Mouse (Mus musculus) myocyte (in vitro differentiated cells): ENCODE measurements around the gene Nbeal2.

Experiments
- E2F4 ChIP-seq: IDR thresholded peaks from one replicate; pipeline ENCODE4 v1.6.1; 2011; ENCODE audit warnings: mild to moderate bottlenecking, control low read depth, moderate library complexity; ENCODE audit not compliant: insufficient read depth
- MAX ChIP-seq: IDR thresholded peaks from one replicate; pipeline ENCODE4 v1.6.1; 2011; ENCODE audit warnings: low read depth, mild to moderate bottlenecking, control low read depth
- MYOG ChIP-seq, 3 experiments: IDR thresholded peaks; one replicate each; pipeline ENCODE4 v1.6.1; 2011; ENCODE audit warnings: control low read depth in 2 of 3, low read depth in 2 of 3, mild to moderate bottlenecking in 2 of 3; ENCODE audit not compliant: insufficient read length in 2 of 3, control insufficient read depth in 1 of 3, insufficient read depth in 1 of 3
- POLR2A ChIP-seq: IDR thresholded peaks from one replicate; pipeline ENCODE4 v1.6.1; 2011; ENCODE audit warnings: low read depth, mild to moderate bottlenecking, control low read depth, moderate library complexity; ENCODE audit not compliant: insufficient read length
- POLR2AphosphoS2 ChIP-seq: IDR thresholded peaks from one replicate; pipeline ENCODE4 v1.6.1; 2011; ENCODE audit warnings: low read depth, control low read depth; ENCODE audit not compliant: insufficient read length
- TCF12 ChIP-seq: IDR thresholded peaks from one replicate; pipeline ENCODE4 v1.6.1; 2011; ENCODE audit warnings: mild to moderate bottlenecking, control low read depth; ENCODE audit not compliant: poor library complexity, insufficient read depth, severe bottlenecking

- no peak for TF ChIP-seq MYOG (IDR thresholded peaks at IDR 0.05; ENCODE audit: control insufficient read depth in 1 of 3, insufficient read depth in 1 of 3, insufficient read length in 2 of 3, low read depth in 2 of 3)
- no peak for TF ChIP-seq POLR2AphosphoS2
- no peak for TF ChIP-seq MAX
- no peak for TF ChIP-seq POLR2A
- TF ChIP-seq TCF12 = no peak
- TF ChIP-seq E2F4 = no peak
These were observed 41.3 kb upstream of the Nbeal2 start for GRCm38 (mm10) chr9:110695165-110695755.
